Mouse (Mus musculus) retina, postnatal 1 day (tissue): ENCODE measurements around the gene Gsta4.
"Not testable (repeated sequence)": the region's sequence is repeated elsewhere in the genome, so short reads cannot be mapped to it uniquely, and the experiment has no call there.

Source experiments
- DNase-seq: peaks from one replicate; pipeline ENCODE4 v3.0.0-alpha.2; 2012

Gene Gsta4

DNA sequence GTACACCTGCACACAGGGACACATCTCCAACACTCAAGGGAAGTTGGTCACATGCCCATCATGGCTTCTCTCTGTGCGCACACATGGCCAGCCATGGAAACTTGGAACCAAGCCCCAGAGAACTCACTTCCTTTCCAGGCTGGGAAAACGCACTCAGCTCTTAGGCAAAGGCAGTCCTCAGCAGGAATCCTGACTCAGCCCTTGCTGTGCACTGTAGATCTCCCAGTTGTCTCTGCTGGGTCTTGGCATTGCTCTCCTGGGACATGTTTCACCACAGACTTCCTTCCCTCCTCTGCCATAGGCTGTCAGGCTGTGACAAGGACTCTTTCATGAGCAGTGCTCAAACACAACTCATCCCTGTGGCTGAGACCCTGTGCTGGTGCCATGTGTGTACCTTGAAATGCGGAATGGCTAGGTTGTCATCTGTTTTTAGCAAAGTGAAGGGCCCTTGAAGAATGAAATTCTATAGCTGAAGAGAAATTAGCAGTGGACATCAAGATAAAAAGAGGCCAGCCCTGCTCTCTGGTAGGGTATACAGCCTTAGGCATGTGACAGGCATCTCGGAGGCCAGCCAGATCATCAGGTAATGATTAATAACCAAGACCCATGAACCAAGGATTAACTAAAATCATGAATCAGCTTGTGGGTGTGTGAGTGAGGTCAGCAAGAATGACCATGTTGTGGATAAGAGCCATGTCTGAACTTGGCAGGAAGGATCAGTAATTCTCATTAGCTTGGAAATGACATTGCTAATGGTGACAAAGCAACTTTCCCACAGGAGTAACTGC lies 73.3 kb downstream of the Gsta4 start:
- not testable (repeated sequence) for DNase-seq

DNA sequence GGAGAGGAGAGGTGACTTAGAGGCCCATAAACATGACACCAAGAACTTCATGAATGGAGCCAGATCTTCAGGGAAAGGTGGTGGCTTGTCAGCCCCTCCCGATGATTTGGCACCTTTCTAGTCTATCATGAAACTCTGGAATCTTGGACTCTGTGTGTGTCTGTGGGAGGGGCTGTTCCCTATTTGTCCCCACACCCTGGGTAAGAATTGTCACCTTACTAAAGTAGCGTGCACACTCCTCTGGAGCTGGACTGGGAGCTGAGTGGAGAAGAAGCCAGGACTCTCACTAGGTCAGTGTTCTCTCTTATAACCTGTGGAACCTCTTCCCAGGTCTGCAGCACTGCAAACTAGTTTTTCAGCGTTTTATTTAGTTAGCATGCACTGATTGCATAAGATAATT lies 74.3 kb downstream of the Gsta4 start, which contains the start of gene Gm3776:
Gene Gm3776 (plus strand): TSS at position 216 of the 400 bp plus-strand sequence.
- not testable (repeated sequence) for DNase-seq
